Mouse (Mus musculus) midbrain, embryonic 14.5 days (tissue): Measurements from ENCODE around the gene Qsox2. TPM values are rescaled to one million over a fixed set of nuclear protein-coding genes. Genes with fewer than 3 reads are reported as not detected.

ENCODE experiments used
- ATAC-seq: fragments of 200-750 bp; cut with Nextera tagmentation; 2 replicates; pipeline ENCODE4 v1.8.0; 2017; ENCODE audit warnings: moderate number of reproducible peaks, moderate library complexity; ENCODE audit not compliant: low FRiP score, low TSS enrichment
- DNase-seq: peaks from one replicate; pipeline ENCODE4 v3.0.0-alpha.2; 2015
- H3K27ac ChIP-seq: fragments of 300-500 bp; sonication (generic); replicated peaks from 2 replicates; pipeline ENCODE4 v1.5.1; 2014; ENCODE audit warnings: mild to moderate bottlenecking, low read depth, low read length, moderate library complexity
- H3K27me3 ChIP-seq: fragments of 300-500 bp; sonication (generic); 2 replicates; pipeline ENCODE4 v1.6.1; 2014; ENCODE audit warnings: low read length, control low read depth, mixed read lengths; ENCODE audit not compliant: control insufficient read depth, insufficient read depth
- H3K36me3 ChIP-seq: fragments of 300-500 bp; sonication (generic); 2 replicates; pipeline ENCODE4 v1.6.1; 2014; ENCODE audit warnings: low read length, control low read depth; ENCODE audit not compliant: control insufficient read depth, insufficient read depth
- H3K4me1 ChIP-seq: fragments of 300-500 bp; sonication (generic); 2 replicates; pipeline ENCODE4 v1.6.1; 2014; ENCODE audit warnings: mild to moderate bottlenecking, antibody characterized with exemption, low read length, control low read depth; ENCODE audit not compliant: control insufficient read depth, insufficient read depth
- H3K4me2 ChIP-seq: fragments of 300-500 bp; sonication (generic); 2 replicates; pipeline ENCODE4 v1.6.1; 2014; ENCODE audit warnings: mild to moderate bottlenecking, low read length, moderate library complexity
- H3K4me3 ChIP-seq: fragments of 300-500 bp; sonication (generic); replicated peaks from 2 replicates; pipeline ENCODE4 v1.5.1; 2014; ENCODE audit warnings: low read depth, low read length
- H3K9ac ChIP-seq: fragments of 300-500 bp; sonication (generic); replicated peaks from 2 replicates; pipeline ENCODE4 v1.6.1; 2014; ENCODE audit warnings: mild to moderate bottlenecking, low read length, moderate library complexity
- H3K9me3 ChIP-seq: fragments of 300-500 bp; sonication (generic); 2 replicates; pipeline ENCODE4 v1.6.1; 2016; ENCODE audit warnings: low read length, control low read depth, mixed read lengths; ENCODE audit not compliant: control insufficient read depth
- WGBS: fragments of 180-500 bp; shearing (Covaris S2); extraction: QIAGEN DNeasy Blood & Tissue Kit; methylation state at CpG from one replicate; pipeline ENCODE4 v1.1.7; 2014; 5-methylcytosine and 5-hydroxymethylcytosine counted together
- polyA plus RNA-seq: library from polyadenylated mRNA; unstranded; fragments of >200 nt; fragmentation: Nextera tagmentation; extraction: Ambion mirVana; gene quantifications from 2 replicates; pipeline ENCODE4 v1.2.1, GENCODE M21; 2014

Qsox2 gene
- polyA plus RNA-seq, 1 experiment from 2014 or later: 15.5 TPM

GRCm38 (mm10) chr2:26234771-26235170 is 2.6 kb downstream of the Qsox2 start:
- Histone ChIP-seq H3K36me3 (no peaks in the 10 kb centered on the region), H3K9ac (no peak overlapping the region), H3K9me3 (no peaks in the 10 kb centered on the region), H3K27me3 (no peaks in the 10 kb centered on the region), H3K4me1 (peaks cover 9% of the 10 kb centered on the region), H3K4me3 (no peak overlapping the region), H3K4me2 (no peak overlapping the region), H3K27ac (no peak overlapping the region)
- ATAC-seq: no peak
- 90% methylated on average over 2 of the region's 2 CpGs for WGBS
- DNase-seq: no peak

- H3K9ac ChIP-seq: no peak overlapping the region
- no peak overlapping the region for H3K27ac ChIP-seq
- WGBS: 83% methylated on average over 5 of the region's 5 CpGs
- H3K4me3 ChIP-seq: no peak overlapping the region
- peaks cover 9% of the 10 kb centered on the region for H3K4me1 ChIP-seq
- no peaks in the 10 kb centered on the region for H3K27me3 ChIP-seq
- ATAC-seq (no peak), DNase-seq (no peak)
- H3K9me3 ChIP-seq: no peaks in the 10 kb centered on the region
- H3K4me2 ChIP-seq: no peak overlapping the region
- H3K36me3 ChIP-seq: no peaks in the 10 kb centered on the region
Observed at GRCm38 (mm10) chr2:26234253-26234652, 3.1 kb downstream of the Qsox2 start.

GRCm38 (mm10) chr2:26231366-26231765 is 6.0 kb downstream of the Qsox2 start:
- Histone ChIP-seq H3K9me3 (no peaks in the 10 kb centered on the region), H3K4me1 (peaks cover 6% of the 10 kb centered on the region), H3K27ac (no peak overlapping the region), H3K4me3 (no peak overlapping the region), H3K27me3 (no peaks in the 10 kb centered on the region), H3K4me2 (no peak overlapping the region), H3K36me3 (0 out of 2 replicates have a peak, but pooled peaks cover 4% of the 10 kb centered on the region), H3K9ac (no peak overlapping the region)
- DNase-seq (no peak), ATAC-seq (no peak)
- 90% methylated on average over 3 of the region's 3 CpGs for WGBS

- WGBS: 70% methylated on average over 4 of the region's 4 CpGs
- ATAC-seq: no peak
Observed at GRCm38 (mm10) chr2:26230253-26230652, 7.1 kb downstream of the Qsox2 start.

GRCm38 (mm10) chr2:26227788-26228187 is 9.5 kb downstream of the Qsox2 start:
- Histone ChIP-seq H3K4me2 (no peak overlapping the region), H3K27me3 (no peaks in the 10 kb centered on the region), H3K9ac (no peak overlapping the region), H3K27ac (no peak overlapping the region), H3K4me3 (no peak overlapping the region), H3K9me3 (no peaks in the 10 kb centered on the region), H3K4me1 (no peaks in the 10 kb centered on the region), H3K36me3 (peaks cover 35% of the 10 kb centered on the region)
- DNase-seq: peak; percentile 93
- 0 out of 2 replicates have a peak, but pooled peaks have one; percentile 34 for ATAC-seq
- WGBS: 64% methylated on average over 1 of the region's 1 CpGs

More at GRCm38 (mm10) chr2:26230253-26230652, 7.1 kb downstream of the Qsox2 start:
- Histone ChIP-seq H3K9me3 (no peaks in the 10 kb centered on the region), H3K27ac (no peak overlapping the region), H3K4me2 (no peak overlapping the region), H3K9ac (no peak overlapping the region), H3K4me1 (no peaks in the 10 kb centered on the region), H3K4me3 (no peak overlapping the region), H3K36me3 (peaks cover 13% of the 10 kb centered on the region), H3K27me3 (no peaks in the 10 kb centered on the region)
- no peak for DNase-seq

- no peak overlapping the region for H3K9ac ChIP-seq
- no peaks in the 10 kb centered on the region for H3K27me3 ChIP-seq
- H3K9me3 ChIP-seq: no peaks in the 10 kb centered on the region
- no peak overlapping the region for H3K4me2 ChIP-seq
- DNase-seq: no peak
- H3K36me3 ChIP-seq: peaks cover 58% of the 10 kb centered on the region
- no peak overlapping the region for H3K27ac ChIP-seq
- no peak for ATAC-seq
- no peak overlapping the region for H3K4me3 ChIP-seq
- no peaks in the 10 kb centered on the region for H3K4me1 ChIP-seq
- WGBS: 92% methylated on average over 4 of the region's 4 CpGs
Observed at GRCm38 (mm10) chr2:26225242-26225641, 12.1 kb downstream of the Qsox2 start.

GRCm38 (mm10) chr2:26223961-26224360 is 13.4 kb downstream of the Qsox2 start:
- Histone ChIP-seq H3K4me2 (no peak overlapping the region), H3K9ac (no peak overlapping the region), H3K27ac (no peak overlapping the region), H3K9me3 (no peaks in the 10 kb centered on the region), H3K27me3 (no peaks in the 10 kb centered on the region), H3K36me3 (peaks cover 70% of the 10 kb centered on the region), H3K4me1 (no peaks in the 10 kb centered on the region), H3K4me3 (no peak overlapping the region)
- WGBS: 78% methylated on average over 3 of the region's 3 CpGs
- DNase-seq (no peak), ATAC-seq (no peak)

- Histone ChIP-seq H3K4me1 (no peaks in the 10 kb centered on the region), H3K4me3 (no peak overlapping the region), H3K36me3 (peaks cover 82% of the 10 kb centered on the region), H3K27me3 (no peaks in the 10 kb centered on the region), H3K4me2 (no peak overlapping the region), H3K9me3 (no peaks in the 10 kb centered on the region), H3K9ac (no peak overlapping the region), H3K27ac (no peak overlapping the region)
- ATAC-seq: no peak
- 32% methylated on average over 3 of the region's 3 CpGs for WGBS
- peak; percentile 76 for DNase-seq
Observed at GRCm38 (mm10) chr2:26214526-26214925, 22.8 kb downstream of the Qsox2 start.

GRCm38 (mm10) chr2:26209566-26209965 is 27.8 kb downstream of the Qsox2 start:
- ATAC-seq (no peak), DNase-seq (no peak)
- Histone ChIP-seq H3K36me3 (peaks cover 46% of the 10 kb centered on the region), H3K4me1 (peaks cover 6% of the 10 kb centered on the region), H3K4me3 (no peak overlapping the region), H3K9me3 (no peaks in the 10 kb centered on the region), H3K9ac (no peak overlapping the region), H3K27ac (no peak overlapping the region), H3K27me3 (peaks cover 40% of the 10 kb centered on the region), H3K4me2 (no peak overlapping the region)
- WGBS: 67% methylated on average over 3 of the region's 3 CpGs
